Mouse (Mus musculus) CH12.LX (cell line): Measurements from ENCODE around the gene Coasy. TPM values are rescaled to one million over a fixed set of nuclear protein-coding genes. Genes with fewer than 3 reads are reported as not detected.
A peak's percentile ranks its signal among the peaks of the same experiment; 100 is the strongest.

Experiments used
- DNase-seq: peaks from one replicate; pipeline ENCODE4 v3.0.0-alpha.2; 2013; ENCODE audit errors: extremely low read depth
- H3K27ac ChIP-seq: 2 replicates; pipeline ENCODE4 v1.5.1; 2012; ENCODE audit warnings: low read depth, mild to moderate bottlenecking, control low read depth, moderate library complexity; ENCODE audit not compliant: insufficient read depth
- H3K27me3 ChIP-seq: replicated peaks from 2 replicates; pipeline ENCODE3; 2012; ENCODE audit warnings: inconsistent platforms
- H3K36me3 ChIP-seq, 2 experiments: replicated peaks in 1 of 2; 2 replicates each; pipeline versions ENCODE3 to v1.6.1; 2012; ENCODE audit warnings: inconsistent platforms in 1 of 2, low read length in 1 of 2, mild to moderate bottlenecking in 1 of 2, mixed read lengths in 1 of 2, moderate library complexity in 1 of 2; ENCODE audit not compliant: control insufficient read depth in 1 of 2, insufficient read depth in 1 of 2
- H3K4me1 ChIP-seq, 2 experiments: 2 replicates each; pipeline ENCODE4 v1.6.1; 2012; ENCODE audit warnings: inconsistent platforms in 1 of 2, moderate library complexity in 1 of 2; ENCODE audit not compliant: insufficient read depth in 2 of 2, control insufficient read depth in 1 of 2
- H3K4me2 ChIP-seq: 2 replicates; pipeline ENCODE4 v1.6.1; 2012; ENCODE audit warnings: low read depth, mild to moderate bottlenecking, control low read depth; ENCODE audit not compliant: poor library complexity, insufficient read depth, severe bottlenecking
- H3K4me3 ChIP-seq, 3 experiments: fragments of 150-350 bp in 1 of 3; sonication (generic) in 1 of 3; replicated peaks in 1 of 3; 2 replicates each; pipeline versions ENCODE3 to v1.5.1; 2011 to 2012; ENCODE audit warnings: low read depth in 2 of 3, low read length in 2 of 3, mild to moderate bottlenecking in 2 of 3, moderate library complexity in 2 of 3, control low read depth in 1 of 3, improper control_type of control experiment in 1 of 3, inconsistent platforms in 1 of 3, mixed read lengths in 1 of 3; ENCODE audit not compliant: poor library complexity in 1 of 3
- H3K79me2 ChIP-seq: replicated peaks from 2 replicates; pipeline ENCODE4 v1.6.1; 2012; ENCODE audit warnings: mild to moderate bottlenecking, moderate library complexity; ENCODE audit not compliant: control insufficient read depth, poor library complexity, insufficient read depth, severe bottlenecking; ENCODE audit errors: extremely low read depth
- H3K9ac ChIP-seq: 2 replicates; pipeline ENCODE4 v1.6.1; 2012; ENCODE audit warnings: low read depth, mild to moderate bottlenecking, control low read depth, moderate library complexity; ENCODE audit not compliant: insufficient read depth
- H3K9me3 ChIP-seq: replicated peaks from 2 replicates; pipeline ENCODE3; 2012; ENCODE audit warnings: low read length, inconsistent platforms, mixed read lengths
- BHLHE40 ChIP-seq: IDR thresholded peaks from 2 replicates; pipeline ENCODE4 v1.6.1; 2011; ENCODE audit warnings: mild to moderate bottlenecking, low read depth, low read length, improper control_type of control experiment
- CHD1 ChIP-seq: IDR thresholded peaks from 2 replicates; pipeline ENCODE4 v1.6.1; 2012; ENCODE audit warnings: low read depth, low read length, improper control_type of control experiment, inconsistent platforms
- CHD2 ChIP-seq: IDR thresholded peaks from 2 replicates; pipeline ENCODE4 v1.6.1; 2011; ENCODE audit warnings: low read length, improper control_type of control experiment
- GABPA ChIP-seq: IDR thresholded peaks from 2 replicates; pipeline ENCODE4 v1.6.1; 2012; ENCODE audit warnings: low read depth, low read length, improper control_type of control experiment, inconsistent platforms; ENCODE audit not compliant: insufficient replicate concordance
- HCFC1 ChIP-seq: IDR thresholded peaks from 2 replicates; pipeline ENCODE4 v1.6.1; 2012; ENCODE audit warnings: low read depth, mild to moderate bottlenecking, inconsistent platforms, low read length, improper control_type of control experiment
- JUN ChIP-seq: IDR thresholded peaks from 2 replicates; pipeline ENCODE4 v1.6.1; 2011; ENCODE audit warnings: low read depth, mild to moderate bottlenecking, low read length, improper control_type of control experiment, moderate library complexity; ENCODE audit not compliant: insufficient read depth
- JUND ChIP-seq: conservative IDR thresholded peaks from 2 replicates; pipeline ENCODE4 v1.6.1; 2011; ENCODE audit warnings: low read depth, low read length, improper control_type of control experiment
- MAFK ChIP-seq: IDR thresholded peaks from 2 replicates; pipeline ENCODE4 v1.6.1; 2011; ENCODE audit warnings: low read length, improper control_type of control experiment; ENCODE audit not compliant: insufficient replicate concordance
- MEF2A ChIP-seq: IDR thresholded peaks from 2 replicates; pipeline ENCODE4 v1.6.1; 2014; ENCODE audit warnings: low read depth, mild to moderate bottlenecking, inconsistent platforms, low read length, improper control_type of control experiment, borderline replicate concordance
- MXI1 ChIP-seq: IDR thresholded peaks from 2 replicates; pipeline ENCODE4 v1.6.1; 2011; ENCODE audit warnings: mild to moderate bottlenecking, low read depth, low read length, improper control_type of control experiment
- MYC ChIP-seq: IDR thresholded peaks from 2 replicates; pipeline ENCODE4 v1.6.1; 2011; ENCODE audit warnings: low read depth, mild to moderate bottlenecking, improper control_type of control experiment, low read length
- PAX5 ChIP-seq: IDR thresholded peaks from 2 replicates; pipeline ENCODE4 v1.6.1; 2012; ENCODE audit warnings: low read length, inconsistent platforms, mixed read lengths
- RAD21 ChIP-seq: IDR thresholded peaks from 2 replicates; pipeline ENCODE4 v1.6.1; 2011; ENCODE audit warnings: low read depth, mild to moderate bottlenecking, low read length, improper control_type of control experiment, moderate library complexity
- RCOR1 ChIP-seq: conservative IDR thresholded peaks from 2 replicates; pipeline ENCODE4 v1.6.1; 2012; ENCODE audit warnings: low read depth, mild to moderate bottlenecking, inconsistent platforms, low read length, improper control_type of control experiment
- SMC3 ChIP-seq: IDR thresholded peaks from 2 replicates; pipeline ENCODE4 v1.6.1; 2011; ENCODE audit warnings: low read depth, low read length, improper control_type of control experiment
- TBP ChIP-seq: conservative IDR thresholded peaks from 2 replicates; pipeline ENCODE4 v1.6.1; 2011; ENCODE audit warnings: low read depth, low read length, improper control_type of control experiment
- USF1 ChIP-seq: IDR thresholded peaks from 2 replicates; pipeline ENCODE4 v1.6.1; 2014; ENCODE audit warnings: low read depth, mild to moderate bottlenecking, inconsistent platforms, low read length, improper control_type of control experiment
- USF2 ChIP-seq: conservative IDR thresholded peaks from 2 replicates; pipeline ENCODE4 v1.6.1; 2011; ENCODE audit warnings: low read depth, low read length, improper control_type of control experiment
- ZKSCAN1 ChIP-seq: IDR thresholded peaks from 2 replicates; pipeline ENCODE4 v1.6.1; 2012; ENCODE audit warnings: low read depth, inconsistent platforms, low read length, improper control_type of control experiment, borderline replicate concordance
- ZNF384 ChIP-seq: IDR thresholded peaks from 2 replicates; pipeline ENCODE4 v1.6.1; 2012; ENCODE audit warnings: low read depth, low read length, improper control_type of control experiment, inconsistent platforms
- dilution Hi-C: fragments of 300-500 bp; cut with MboI; formaldehyde crosslinking; loops from 2 replicates; pipeline ENCODE4 v1.14.3; 2020; ENCODE audit warnings: low sequenced_read_pairs; ENCODE audit not compliant: extremely low pct_unique_long_range_greater_than_20kb, extremely low pct_ligation_motif_present
- in situ Hi-C: fragments of 300-500 bp; cut with MboI; formaldehyde crosslinking; loops from 3 replicates; pipeline ENCODE4 v1.14.3; 2019; ENCODE audit warnings: low sequenced_read_pairs, low pct_ligation_motif_present, low pct_unique_long_range_greater_than_20kb, mixed read lengths
- polyA plus RNA-seq: library from polyadenylated mRNA; unstranded; fragments of >175 nt; gene quantifications from 2 replicates; pipeline ENCODE4 v1.2.1, GENCODE M21; 2012; ENCODE audit warnings: low read depth; ENCODE audit not compliant: insufficient read length
- total RNA-seq, 2 experiments: library from RNA; depleted of rRNA; stranded (reverse); fragments of 300-350 nt in 1 of 2; fragments of >200 nt in 1 of 2; gene quantifications; 2 replicates each; pipeline ENCODE4 v1.2.3; 2012 to 2014

The Coasy gene
- total and polyA plus RNA-seq, 3 experiments: 60.4 to 78.9 (median 63.4) TPM

GRCm38 (mm10) chr11:101070189-101070527 is 12.2 kb upstream of the Coasy start (continued):
- no peak for TF ChIP-seq JUN
- no peak for TF ChIP-seq MAFK

GRCm38 (mm10) chr11:101070987-101071386 is 11.4 kb upstream of the Coasy start:
- H3K36me3 ChIP-seq: peaks cover 0 to 20% of the 10 kb centered on the region in 2 experiments
- in situ Hi-C loops (no loop called here), dilution Hi-C loops (no loop called here)
- no peaks in the 10 kb centered on the region for H3K79me2 ChIP-seq
- H3K27me3 ChIP-seq: peaks cover 2% of the 10 kb centered on the region
- peak overlapping the region; percentile 67 for H3K4me2 ChIP-seq
- H3K27ac ChIP-seq: no peak overlapping the region
- H3K4me3 ChIP-seq: peak overlapping the region in 1 of 3 experiments; percentile 74
- H3K9me3 ChIP-seq: no peaks in the 10 kb centered on the region
- no peak for DNase-seq
- H3K9ac ChIP-seq: 0 out of 2 replicates have a peak overlapping the region, but pooled peaks have one; percentile 76
- TF ChIP-seq MXI1 (no peak), ZNF384 (no peak), GABPA (no peak), PAX5 (no peak), JUND (no peak), JUN (no peak), USF1 (no peak), USF2 (no peak), RAD21 (no peak), CHD2 (no peak), CHD1 (no peak), TBP (no peak), MEF2A (no peak), RCOR1 (no peak), HCFC1 (no peak), SMC3 (no peak), MYC (no peak), ZKSCAN1 (no peak), BHLHE40 (no peak)
- H3K4me1 ChIP-seq: peaks cover 8 to 21% of the 10 kb centered on the region in 2 experiments
